Mouse (Mus musculus): Measurements from ENCODE around the gene Ube2m.

DNA sequence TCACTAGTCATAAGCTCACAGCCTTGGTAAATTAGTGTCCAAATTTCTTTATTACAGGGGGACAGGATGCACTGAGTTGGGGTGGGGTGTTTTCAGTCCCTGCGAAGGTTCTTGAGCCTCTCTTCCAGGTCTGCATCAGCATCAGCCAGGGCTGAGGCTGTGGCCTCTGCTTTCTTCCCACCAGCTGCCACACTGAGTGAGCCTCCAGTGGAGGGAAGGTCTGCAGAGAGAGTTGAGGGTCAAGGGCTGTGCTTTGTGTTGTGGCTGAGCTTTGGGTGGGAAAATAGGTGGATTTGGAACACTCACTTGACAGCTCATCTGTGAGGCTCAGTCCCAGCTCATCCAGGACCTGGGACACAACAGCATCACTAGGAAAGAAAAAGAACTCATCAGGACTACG is 6.1 kb downstream of the Ube2m start:
- TF ChIP-seq CTCF (IDR thresholded peaks at IDR 0.05; ENCODE audit: low read depth): no peak
- no peak for TF ChIP-seq EP300 (IDR thresholded peaks at IDR 0.05; ENCODE audit: low read depth)

All from heart, postnatal 0 days (tissue).